Mouse (Mus musculus) limb, embryonic 14.5 days (tissue): ENCODE results near the gene Celf3. TPM values are rescaled to one million over a fixed set of nuclear protein-coding genes. Genes with fewer than 3 reads are reported as not detected.

Experiments
- ATAC-seq: fragments of 200-750 bp; cut with Nextera tagmentation; 2 replicates; pipeline ENCODE4 v1.8.0; 2017; ENCODE audit warnings: low read depth, moderate number of reproducible peaks, moderate TSS enrichment; ENCODE audit not compliant: low FRiP score
- DNase-seq: peaks from one replicate; pipeline ENCODE4 v3.0.0-alpha.2; 2015; ENCODE audit warnings: low spot score
- H3K27ac ChIP-seq: fragments of 300-500 bp; sonication (generic); replicated peaks from 2 replicates; pipeline ENCODE4 v1.5.1; 2014; ENCODE audit warnings: low read depth, mild to moderate bottlenecking, low read length, moderate library complexity, mixed read lengths
- H3K27me3 ChIP-seq: fragments of 300-500 bp; sonication (generic); 2 replicates; pipeline ENCODE4 v1.6.1; 2014; ENCODE audit warnings: low read length, mixed read lengths; ENCODE audit not compliant: control insufficient read depth, insufficient read depth
- H3K36me3 ChIP-seq: fragments of 300-500 bp; sonication (generic); 2 replicates; pipeline ENCODE4 v1.6.1; 2014; ENCODE audit warnings: mild to moderate bottlenecking, low read length, moderate library complexity, mixed read lengths; ENCODE audit not compliant: control insufficient read depth, insufficient read depth
- H3K4me1 ChIP-seq: fragments of 300-500 bp; sonication (generic); 2 replicates; pipeline ENCODE4 v1.6.1; 2014; ENCODE audit warnings: antibody characterized with exemption, low read length, mixed read lengths; ENCODE audit not compliant: control insufficient read depth, insufficient read depth
- H3K4me2 ChIP-seq: fragments of 300-500 bp; sonication (generic); replicated peaks from 2 replicates; pipeline ENCODE4 v1.6.1; 2014; ENCODE audit warnings: low read depth, mild to moderate bottlenecking, low read length, moderate library complexity; ENCODE audit not compliant: severe bottlenecking
- H3K4me3 ChIP-seq: fragments of 300-500 bp; sonication (generic); replicated peaks from 2 replicates; pipeline ENCODE4 v1.5.1; 2014; ENCODE audit warnings: low read length
- H3K9ac ChIP-seq: fragments of 300-500 bp; sonication (generic); 2 replicates; pipeline ENCODE4 v1.6.1; 2014; ENCODE audit warnings: mild to moderate bottlenecking, low read depth, low read length, moderate library complexity; ENCODE audit not compliant: severe bottlenecking
- H3K9me3 ChIP-seq: fragments of 300-500 bp; sonication (generic); 2 replicates; pipeline ENCODE4 v1.6.1; 2016; ENCODE audit warnings: low read length; ENCODE audit not compliant: control insufficient read depth
- POLR2A ChIP-seq: fragments of 200-500 bp; IDR thresholded peaks from 2 replicates; pipeline ENCODE4 v1.8.0; 2012; ENCODE audit warnings: inconsistent platforms, mild to moderate bottlenecking, moderate library complexity, borderline replicate concordance; ENCODE audit not compliant: insufficient read depth, insufficient read length; ENCODE audit errors: extremely low read depth
- WGBS: fragments of 180-500 bp; shearing (Covaris S2); extraction: QIAGEN DNeasy Blood & Tissue Kit; methylation state at CpG from one replicate; pipeline ENCODE4 v1.1.7; 2014; 5-methylcytosine and 5-hydroxymethylcytosine counted together
- polyA plus RNA-seq, 2 experiments: library from polyadenylated mRNA; depleted of rRNA in 1 of 2; stranded (reverse) in 1 of 2; unstranded in 1 of 2; fragments of >200 nt; fragmentation: Nextera tagmentation in 1 of 2; extraction: Ambion mirVana in 1 of 2; gene quantifications; 2 replicates each; pipeline versions ENCODE4 v1.2.1 to v1.2.3; 2012 to 2014

Gene Celf3
- polyA plus RNA-seq, 2 experiments, result 0.25 to 2.4 TPM

- no peak for TF ChIP-seq POLR2A
- WGBS, result 74% methylated on average over 6 of the region's 6 CpGs
- no peak overlapping the region for H3K4me2 ChIP-seq
- H3K27me3 ChIP-seq, result no peaks in the 10 kb centered on the region
- no peaks in the 10 kb centered on the region for H3K9me3 ChIP-seq
- DNase-seq (no peak), ATAC-seq (no peak)
- peaks cover under 1% of the 10 kb centered on the region; the same call in 1 of the 2 replicates for H3K36me3 ChIP-seq
- H3K9ac ChIP-seq, result no peak overlapping the region
- no peak overlapping the region for H3K27ac ChIP-seq
- H3K4me3 ChIP-seq, result no peak overlapping the region
- H3K4me1 ChIP-seq, result peaks cover 5% of the 10 kb centered on the region; the same call in 1 of the 2 replicates
These were observed 9.5 kb downstream of the Celf3 start for GRCm38 (mm10) chr3:94487581-94487980.

GRCm38 (mm10) chr3:94497162-94497561 lies 19.1 kb downstream of the Celf3 start:
- no peak for DNase-seq
- Histone ChIP-seq H3K4me2 (no peak overlapping the region), H3K9me3 (no peaks in the 10 kb centered on the region), H3K27ac (no peak overlapping the region), H3K9ac (no peak overlapping the region), H3K4me1 (no peaks in the 10 kb centered on the region), H3K36me3 (peaks cover 47% of the 10 kb centered on the region), H3K4me3 (no peak overlapping the region), H3K27me3 (no peaks in the 10 kb centered on the region)
- no peak for TF ChIP-seq POLR2A
- 89% methylated on average over 4 of the region's 4 CpGs for WGBS
- ATAC-seq, result no peak

GRCm38 (mm10) chr3:94502243-94502642 lies 24.1 kb downstream of the Celf3 start:
- DNase-seq (peak; percentile 16), ATAC-seq (no peak)
- H3K9me3 ChIP-seq, result no peaks in the 10 kb centered on the region
- no peaks in the 10 kb centered on the region for H3K27me3 ChIP-seq
- H3K9ac ChIP-seq, result no peak overlapping the region
- TF ChIP-seq POLR2A, result no peak
- H3K4me3 ChIP-seq, result no peak overlapping the region
- 77% methylated on average over 3 of the region's 3 CpGs for WGBS
- no peak overlapping the region for H3K4me2 ChIP-seq
- H3K27ac ChIP-seq, result no peak overlapping the region
- H3K4me1 ChIP-seq, result no peaks in the 10 kb centered on the region
- H3K36me3 ChIP-seq, result peaks cover 38% of the 10 kb centered on the region

DNA sequence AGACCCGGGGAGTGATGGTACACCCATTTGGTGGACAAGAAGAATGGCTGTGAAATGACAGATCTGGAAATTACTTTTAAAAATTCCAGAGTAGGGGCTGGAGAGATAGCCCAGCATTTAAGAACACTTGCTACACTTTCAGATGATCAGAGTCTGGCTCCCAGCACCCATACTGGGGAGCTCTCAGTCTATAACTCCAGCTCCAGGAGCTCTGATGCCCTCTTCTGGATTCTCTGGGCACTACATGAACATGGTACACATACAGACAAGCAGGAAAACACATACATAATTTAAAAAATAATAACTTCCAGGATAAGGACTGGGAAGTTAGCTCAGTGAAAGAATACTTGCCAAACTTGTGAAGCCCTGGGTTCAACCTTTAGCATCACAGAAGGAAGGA lies 28.6 kb downstream of the Celf3 start:
- Histone ChIP-seq H3K4me2 (no peak overlapping the region), H3K27me3 (no peaks in the 10 kb centered on the region), H3K4me3 (no peak overlapping the region), H3K36me3 (peaks cover 59% of the 10 kb centered on the region), H3K4me1 (no peaks in the 10 kb centered on the region), H3K9ac (no peak overlapping the region), H3K9me3 (no peaks in the 10 kb centered on the region), H3K27ac (no peak overlapping the region)
- no peak for TF ChIP-seq POLR2A
- WGBS, result 89% methylated on average over 1 of the region's 1 CpGs
- no peak for ATAC-seq
- DNase-seq, result no peak

- Histone ChIP-seq H3K27ac (no peak overlapping the region), H3K9me3 (no peaks in the 10 kb centered on the region), H3K27me3 (no peaks in the 10 kb centered on the region), H3K9ac (no peak overlapping the region), H3K36me3 (peaks cover 51% of the 10 kb centered on the region), H3K4me2 (no peak overlapping the region), H3K4me1 (no peaks in the 10 kb centered on the region), H3K4me3 (no peak overlapping the region)
- no peak for TF ChIP-seq POLR2A
- 70% methylated on average over 2 of the region's 2 CpGs for WGBS
- DNase-seq (no peak), ATAC-seq (no peak)
These were observed 48.6 kb downstream of the Celf3 start for GRCm38 (mm10) chr3:94526731-94527130.

- Histone ChIP-seq H3K4me2 (no peak overlapping the region), H3K4me1 (no peaks in the 10 kb centered on the region), H3K36me3 (peaks cover 18% of the 10 kb centered on the region), H3K4me3 (no peak overlapping the region), H3K9me3 (no peaks in the 10 kb centered on the region), H3K27me3 (no peaks in the 10 kb centered on the region), H3K27ac (no peak overlapping the region), H3K9ac (no peak overlapping the region)
- ATAC-seq, result no peak
- no peak for TF ChIP-seq POLR2A
- peak; percentile 9 for DNase-seq
These were observed 55.9 kb downstream of the Celf3 start for GRCm38 (mm10) chr3:94533968-94534367.
